Mouse (Mus musculus) megakaryocyte, embryonic 14.5 days (primary cell): ENCODE data around the gene Csrp1.

Experiments used
- FLI1 ChIP-seq: IDR thresholded peaks from 2 replicates; pipeline ENCODE4 v1.6.1; 2012; ENCODE audit warnings: low read length, inconsistent platforms, mixed read lengths
- GATA1 ChIP-seq: IDR thresholded peaks from 3 replicates; pipeline ENCODE4 v1.6.1; 2012; ENCODE audit warnings: mixed read lengths, low read length, inconsistent platforms, borderline replicate concordance

DNA sequence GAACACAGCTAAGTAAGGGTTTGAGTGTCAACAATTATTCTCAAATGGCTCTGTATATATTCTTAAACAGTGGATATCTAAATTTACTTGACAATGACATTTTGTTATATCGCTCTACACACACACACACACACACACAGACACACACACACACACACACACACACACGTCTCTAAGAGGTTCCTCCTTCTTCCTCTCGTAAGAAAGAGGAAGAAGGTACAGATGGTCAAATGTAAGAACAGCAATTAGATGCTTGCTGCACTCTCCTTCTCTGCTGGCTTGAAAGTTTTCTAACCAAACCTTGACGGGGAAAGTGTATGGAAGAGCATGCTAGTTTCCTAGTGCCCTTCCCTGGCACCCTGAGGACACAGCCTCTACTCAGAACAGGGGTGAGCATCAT is 39.1 kb upstream of the Csrp1 start:
- TF ChIP-seq GATA1 (no peak), FLI1 (no peak)
